Mouse (Mus musculus) kidney, postnatal 36 days (tissue): ENCODE measurements around the gene Dock1.
A peak's percentile ranks its signal among the peaks of the same experiment; 100 is the strongest.

Experiments
- DNase-seq, 2 experiments: peaks; one replicate each; pipeline ENCODE4 v3.0.0; 2021 to 2022; ENCODE audit warnings: mixed read lengths in 2 of 2

Dock1 gene

DNA sequence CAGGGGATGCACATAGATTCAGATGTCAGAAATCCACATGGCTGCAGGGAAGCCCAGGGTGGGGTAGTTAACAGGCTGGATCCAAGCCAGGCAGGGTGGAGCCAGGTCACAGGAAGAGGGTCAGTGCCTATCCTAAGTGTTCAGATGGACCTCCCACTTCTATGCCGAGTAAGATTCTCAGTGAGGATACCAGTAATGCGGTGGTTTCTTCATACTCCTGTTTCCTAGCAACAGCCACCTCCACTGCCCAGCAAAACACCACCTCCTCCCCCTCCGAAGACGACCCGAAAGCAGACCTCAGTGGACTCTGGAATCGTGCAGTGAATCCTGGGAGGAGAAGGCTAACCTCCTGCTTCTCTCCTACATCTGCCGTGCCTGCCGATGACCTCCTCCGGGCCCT, 501.8 kb downstream of the Dock1 start:
- DNase-seq: peak; percentile 12 to 21

DNA sequence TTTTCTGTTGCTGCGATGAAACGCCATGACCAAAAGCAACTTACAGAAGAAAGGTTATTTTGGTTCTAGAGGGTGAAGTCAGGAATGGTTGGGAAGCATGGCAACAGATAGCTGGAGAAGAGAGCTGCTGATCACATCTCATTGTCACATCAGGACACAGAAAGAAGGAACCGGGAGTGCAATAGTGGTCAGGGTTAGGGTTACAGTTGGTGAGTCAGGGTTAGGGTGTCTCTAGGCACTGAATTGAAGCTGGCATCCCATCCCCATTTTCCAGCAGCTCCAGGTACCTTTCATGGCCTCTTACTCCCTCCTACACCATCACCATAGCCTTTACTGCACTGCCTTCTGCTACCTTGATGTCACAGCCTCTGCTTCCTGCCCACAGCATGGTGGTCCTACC, 523.7 kb downstream of the Dock1 start:
- DNase-seq: no peak

DNA sequence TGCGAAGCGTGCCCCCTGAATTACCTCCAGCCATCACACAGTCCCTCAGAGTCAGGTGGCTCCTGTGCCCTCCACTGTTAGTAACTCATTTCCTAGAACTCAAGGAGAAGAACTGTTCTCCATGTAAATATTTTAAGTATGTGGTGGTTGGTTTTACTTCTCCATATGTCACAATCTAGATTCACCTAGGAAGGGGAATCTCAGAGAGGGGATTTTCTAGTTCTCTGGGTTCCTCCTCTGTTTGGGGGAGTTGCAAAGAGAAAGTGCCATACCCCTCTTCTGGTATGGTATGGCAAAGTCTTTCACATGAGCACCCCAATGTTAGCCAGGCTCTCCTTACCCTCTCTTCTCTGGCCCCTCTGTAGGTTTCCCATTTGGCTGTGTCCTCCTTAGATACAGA, 525.2 kb downstream of the Dock1 start:
- DNase-seq: no peak

DNA sequence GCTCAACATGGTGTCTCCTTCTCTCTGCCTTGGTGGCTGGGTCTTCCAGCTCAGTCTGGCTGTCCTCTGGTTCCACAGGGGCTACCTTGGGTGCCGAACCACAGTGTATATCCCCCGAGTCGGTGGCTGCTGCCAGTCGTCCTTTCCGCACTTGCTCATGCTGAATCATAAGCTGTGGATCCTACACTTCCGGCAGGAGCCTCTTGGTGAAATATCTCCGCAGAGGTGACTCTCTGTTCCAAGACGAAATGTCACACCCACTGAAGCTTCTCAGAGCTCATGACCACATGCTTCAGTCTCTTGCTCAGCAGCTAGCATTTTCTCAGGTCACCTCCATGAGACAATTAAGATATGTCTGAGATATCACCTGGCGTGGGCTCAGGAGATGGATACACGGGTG, 526.4 kb downstream of the Dock1 start:
- DNase-seq: no peak

DNA sequence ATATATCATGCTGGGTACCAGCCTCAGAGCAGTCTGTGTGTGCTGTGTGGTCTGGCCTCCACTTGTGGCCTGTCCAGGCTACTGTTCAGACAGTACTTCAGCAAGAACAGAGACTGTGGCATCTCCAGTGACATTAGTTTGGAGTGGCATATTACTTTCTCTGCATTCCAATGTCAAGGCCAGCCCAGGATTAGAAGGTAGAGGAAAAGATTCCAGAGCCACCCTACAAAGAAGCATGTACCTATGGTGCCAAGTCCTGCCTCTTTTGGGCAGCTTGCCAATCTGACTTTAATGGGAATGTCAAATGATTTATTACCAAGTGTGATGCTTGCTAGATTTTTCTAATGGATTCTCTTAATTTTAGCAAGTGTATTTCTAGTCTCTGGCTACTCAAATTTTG, 533.5 kb downstream of the Dock1 start:
- peak; percentile 59 to 74 for DNase-seq

DNA sequence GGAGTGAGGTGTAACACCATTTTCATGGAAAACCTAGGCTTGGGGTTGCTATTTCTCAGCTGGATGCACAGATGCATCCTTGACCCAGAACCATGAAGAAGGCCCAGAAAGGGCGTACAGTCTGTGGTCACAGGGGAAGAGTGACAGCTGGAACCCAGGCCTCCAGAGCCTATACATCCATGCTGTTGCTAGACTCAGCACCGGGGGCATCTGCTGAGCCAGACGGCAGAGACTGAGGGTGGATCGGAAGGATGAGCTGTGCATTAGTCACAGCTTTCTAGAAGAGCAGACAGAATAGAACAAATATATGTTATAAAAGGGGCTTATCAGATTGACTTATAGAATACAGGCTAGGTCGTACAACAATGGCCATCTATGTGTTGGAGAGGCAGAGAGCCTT, 534.7 kb downstream of the Dock1 start:
- no peak for DNase-seq

DNA sequence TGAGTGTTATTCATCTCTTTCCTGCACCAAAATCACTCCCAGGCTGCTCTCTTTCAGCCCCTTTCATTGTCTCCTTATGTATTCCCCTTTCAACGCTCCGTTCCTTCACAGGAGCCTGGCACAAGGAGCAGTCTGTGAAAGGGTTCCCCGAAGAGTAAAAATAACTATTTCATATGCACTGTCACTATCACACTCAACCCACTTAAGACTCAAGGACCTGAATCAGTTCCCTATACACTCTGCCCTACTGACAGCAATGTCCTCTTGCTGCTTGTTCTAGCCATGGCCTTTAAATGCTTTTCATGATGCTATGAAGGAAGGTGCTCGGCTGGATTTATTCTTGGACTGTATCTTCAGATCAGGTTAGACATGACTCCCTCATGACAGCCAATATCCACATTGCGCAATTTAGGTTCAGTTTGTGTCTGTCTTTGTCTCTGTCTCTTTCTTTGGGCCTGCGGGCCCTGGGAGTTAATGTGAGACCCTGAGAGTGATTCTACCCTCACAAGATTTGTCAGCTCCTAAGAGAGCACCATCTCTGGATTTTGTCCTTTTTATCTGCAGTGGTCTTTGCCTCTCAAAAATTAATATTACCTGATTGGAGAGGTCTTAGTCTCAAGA, 538.6 kb downstream of the Dock1 start:
- DNase-seq: no peak

DNA sequence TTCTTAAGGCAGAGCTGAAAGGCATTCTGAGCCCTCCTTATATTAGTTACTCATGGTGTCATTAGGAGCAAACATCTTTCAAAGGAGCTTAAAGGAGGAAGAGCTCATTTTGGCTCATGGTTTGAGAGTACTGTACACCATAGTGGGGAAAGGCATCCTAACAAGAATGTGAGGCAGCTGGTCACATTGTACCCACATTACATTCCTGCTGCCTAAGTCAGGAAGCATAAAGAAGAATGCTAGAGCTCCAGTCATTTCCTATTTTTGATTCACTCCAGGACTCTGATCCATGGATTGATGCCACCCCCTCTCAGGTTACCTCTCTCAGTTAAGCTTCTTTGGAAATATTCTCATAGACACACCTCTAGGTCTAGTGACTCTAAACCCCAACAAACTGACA, 539.8 kb downstream of the Dock1 start:
- no peak for DNase-seq

DNA sequence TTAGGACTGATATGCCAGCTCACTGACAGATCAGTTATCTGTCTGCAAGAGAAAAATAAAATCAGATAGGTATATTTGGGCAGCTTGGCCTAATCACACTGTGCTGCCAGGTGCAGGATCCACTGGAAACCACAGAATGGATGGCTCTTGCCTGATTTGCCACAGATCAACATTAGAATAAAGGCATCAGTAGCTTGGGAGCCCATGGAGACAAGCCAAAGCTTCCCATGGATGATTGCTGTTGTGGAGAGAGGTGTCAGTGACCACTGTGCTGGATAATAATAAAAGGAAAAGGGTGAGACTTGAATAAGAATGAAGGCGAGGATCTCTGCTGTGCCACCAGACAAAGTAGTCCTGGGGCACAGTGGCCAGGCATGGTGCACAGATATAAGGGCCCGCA, 540.4 kb downstream of the Dock1 start:
- DNase-seq: no peak

DNA sequence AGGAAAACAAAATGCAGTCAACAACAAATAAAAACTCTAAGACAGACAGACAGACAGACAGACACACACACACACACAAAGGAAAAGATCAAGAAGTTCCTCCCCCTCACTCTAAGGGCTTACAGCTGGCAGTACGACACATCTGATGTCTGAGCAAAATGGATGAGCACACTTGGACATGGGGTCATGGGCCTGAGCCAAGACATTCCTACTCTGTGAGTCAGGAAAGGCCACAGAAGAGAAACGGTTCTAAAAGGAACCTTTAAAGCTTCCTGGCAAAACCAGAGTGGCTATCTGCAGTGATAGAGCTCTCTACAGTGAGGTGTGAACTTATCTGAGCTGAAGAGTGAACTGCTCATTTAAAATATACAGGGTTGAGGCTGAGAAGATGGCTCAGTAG, 542.1 kb downstream of the Dock1 start:
- peak; percentile 74 to 78 for DNase-seq

DNA sequence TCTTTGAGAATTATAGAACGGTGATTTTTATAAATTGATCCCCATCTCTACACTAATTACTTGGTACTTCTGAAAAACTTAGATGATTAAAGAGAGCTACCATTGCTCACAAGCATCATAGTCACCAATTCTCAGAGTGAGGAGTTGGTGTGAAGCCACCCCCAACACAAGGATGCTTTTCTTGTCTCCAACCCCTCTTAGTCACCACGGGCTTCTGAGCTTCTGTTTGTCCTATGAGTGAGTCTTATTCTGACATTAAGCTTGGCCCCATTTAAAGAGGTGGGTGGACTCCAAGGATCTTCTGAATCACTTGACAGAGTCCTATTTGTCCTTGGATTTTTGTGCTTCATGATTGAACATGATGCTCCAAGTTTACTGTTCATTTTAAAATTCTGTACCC, 551.0 kb downstream of the Dock1 start:
- no peak for DNase-seq
